Mouse (Mus musculus) adrenal gland, postnatal 25 days (tissue): ENCODE measurements around the gene Smad1. TPM values are rescaled to one million over a fixed set of nuclear protein-coding genes. Genes with fewer than 3 reads are reported as not detected.
"Not testable (repeated sequence)": the region's sequence is repeated elsewhere in the genome, so short reads cannot be mapped to it uniquely, and the experiment has no call there.

ENCODE experiments used
- DNase-seq: peaks from one replicate; pipeline ENCODE4 v3.0.0; 2021; ENCODE audit warnings: mixed read lengths
- long read RNA-seq: library from polyadenylated mRNA; stranded (forward); transcript quantifications from one replicate; pipeline ENCODE4 v2.0.0, GENCODE M21; 2021
- total RNA-seq: library from RNA; stranded (reverse); gene quantifications from 2 replicates; pipeline ENCODE4 v1.2.3, GENCODE M21; 2021

Smad1 gene
- 29.8 and 30.5 TPM in 2 replicates for total RNA-seq
- long read RNA-seq, transcript Smad1-202 (7 exons, 3,099 nt), result major isoform, 8 of 17 reads
- long read RNA-seq, partial matches to known transcripts, result 6 of 17 reads
- long read RNA-seq, other reads (novel, unspliced or antisense), result 3 of 17 reads

- peak; percentile 96 for DNase-seq
Measured at GRCm38 (mm10) chr8:79398994-79399650, at the start of gene Smad1. Smad1 (minus strand) TSS chr8:79399518.

GRCm38 (mm10) chr8:79447260-79447853 is 48.0 kb upstream of the Smad1 start:
- no peak for DNase-seq

GRCm38 (mm10) chr8:79443460-79444098 is 44.3 kb upstream of the Smad1 start:
- no peak for DNase-seq

GRCm38 (mm10) chr8:79433953-79434500 is 34.7 kb upstream of the Smad1 start:
- DNase-seq, result no peak

GRCm38 (mm10) chr8:79414907-79415306 is 15.6 kb upstream of the Smad1 start:
- no peak for DNase-seq

- no peak for DNase-seq
Measured at GRCm38 (mm10) chr8:79410501-79410900, 11.2 kb upstream of the Smad1 start.

GRCm38 (mm10) chr8:79407356-79407755 is 8.0 kb upstream of the Smad1 start:
- not testable (repeated sequence) for DNase-seq

- DNase-seq, result no peak
Measured at GRCm38 (mm10) chr8:79404895-79405557, 5.7 kb upstream of the Smad1 start.

- no peak for DNase-seq
Measured at GRCm38 (mm10) chr8:79400671-79401070, 1.4 kb upstream of the Smad1 start.

GRCm38 (mm10) chr8:79398251-79398981 is 902 bp downstream of the Smad1 start:
- DNase-seq, result peak; percentile 46

GRCm38 (mm10) chr8:79397705-79398250 is 1.5 kb downstream of the Smad1 start:
- no peak for DNase-seq

- DNase-seq, result no peak
Measured at GRCm38 (mm10) chr8:79396911-79397310, 2.4 kb downstream of the Smad1 start.

- DNase-seq, result no peak
Measured at GRCm38 (mm10) chr8:79394009-79394408, 5.3 kb downstream of the Smad1 start.

GRCm38 (mm10) chr8:79393215-79393614 is 6.1 kb downstream of the Smad1 start:
- no peak for DNase-seq

- DNase-seq, result no peak
Measured at GRCm38 (mm10) chr8:79392649-79393048, 6.7 kb downstream of the Smad1 start.

GRCm38 (mm10) chr8:79391454-79391853 is 7.9 kb downstream of the Smad1 start:
- DNase-seq, result peak; percentile 27

GRCm38 (mm10) chr8:79389074-79389786 is 10.1 kb downstream of the Smad1 start:
- peak; percentile 44 for DNase-seq

- no peak for DNase-seq
Measured at GRCm38 (mm10) chr8:79386831-79387230, 12.5 kb downstream of the Smad1 start.

GRCm38 (mm10) chr8:79386358-79386757 is 13.0 kb downstream of the Smad1 start:
- no peak for DNase-seq
